7 mouse cellular contexts compared by ENCODE assay signal in genomic region chr17:75307070-75308011, GRCm38 (mm10).
DNase-seq lines count a peak whose midpoint lies in the region; ATAC-seq lines count a peak whose summit lies in the region.

No protein-coding gene starts in this region.

- H3K9ac ChIP-seq in liver, embryonic 13.5 days = no peak overlapping the region
- H3K9ac ChIP-seq in liver, embryonic 11.5 days (ENCODE audit: low read depth, low read length) = no peak overlapping the region
- H3K9ac ChIP-seq in midbrain, embryonic 16.5 days (ENCODE audit: low read depth, low read length) = no peak overlapping the region

- no peaks in the 10 kb centered on the region for H3K36me3 ChIP-seq in liver, embryonic 13.5 days
- no peaks in the 10 kb centered on the region for H3K36me3 ChIP-seq in liver, embryonic 11.5 days (ENCODE audit: control insufficient read depth, insufficient read depth, low read length)
- H3K36me3 ChIP-seq in forebrain, embryonic 10.5 days (replicated peaks) = no peaks in the 10 kb centered on the region
- H3K36me3 ChIP-seq in midbrain, embryonic 16.5 days (ENCODE audit: control insufficient read depth, insufficient read depth, low read length) = no peaks in the 10 kb centered on the region

- intact Hi-C loops in left cerebral cortex, postnatal 36 days (cut with DNase I) = no loop called here

- no peak overlapping the region for H3K27ac ChIP-seq in liver, embryonic 13.5 days
- no peak overlapping the region for H3K27ac ChIP-seq in liver, embryonic 11.5 days (ENCODE audit: low read depth, low read length)
- peak overlapping the region; percentile 45; the same call in 1 of the 2 replicates for H3K27ac ChIP-seq in forebrain, embryonic 10.5 days
- no peak overlapping the region for H3K27ac ChIP-seq in midbrain, embryonic 16.5 days (ENCODE audit: low read length)

- H3K4me2 ChIP-seq in liver, embryonic 13.5 days = 0 out of 2 replicates have a peak overlapping the region, but pooled peaks have one; percentile 19
- H3K4me2 ChIP-seq in liver, embryonic 11.5 days = no peak overlapping the region; the same call in 1 of the 2 replicates
- no peak overlapping the region for H3K4me2 ChIP-seq in midbrain, embryonic 16.5 days (ENCODE audit: low read length)

- no peaks in the 10 kb centered on the region for H3K27me3 ChIP-seq in liver, embryonic 13.5 days
- no peaks in the 10 kb centered on the region for H3K27me3 ChIP-seq in liver, embryonic 11.5 days (replicated peaks; ENCODE audit: control insufficient read depth, insufficient read depth, low read length)
- H3K27me3 ChIP-seq in forebrain, embryonic 10.5 days (ENCODE audit: poor library complexity, severe bottlenecking) = no peaks in the 10 kb centered on the region
- H3K27me3 ChIP-seq in midbrain, embryonic 16.5 days (ENCODE audit: control insufficient read depth, insufficient read depth, low read depth, low read length) = no peaks in the 10 kb centered on the region

- H3K4me1 ChIP-seq in liver, embryonic 13.5 days (replicated peaks) = no peaks in the 10 kb centered on the region
- no peaks in the 10 kb centered on the region for H3K4me1 ChIP-seq in liver, embryonic 11.5 days (replicated peaks; ENCODE audit: control insufficient read depth, insufficient read depth, low read length)
- H3K4me1 ChIP-seq in forebrain, embryonic 10.5 days = peaks cover 8% of the 10 kb centered on the region; the same call in 1 of the 2 replicates
- H3K4me1 ChIP-seq in midbrain, embryonic 16.5 days (ENCODE audit: control insufficient read depth, insufficient read depth, low read length) = no peaks in the 10 kb centered on the region

- WGBS in liver, embryonic 13.5 days (ENCODE audit: insufficient replicate concordance) = 66% methylated on average over 18 of the region's 18 CpGs
- 67% methylated on average over 18 of the region's 18 CpGs for WGBS in liver, embryonic 11.5 days
- 66% methylated on average over 18 of the region's 18 CpGs for WGBS in forebrain, embryonic 10.5 days
- WGBS in midbrain, embryonic 16.5 days = 66% methylated on average over 18 of the region's 18 CpGs

- no peak for ATAC-seq in liver, embryonic 13.5 days (ENCODE audit: low read depth)
- no peak for ATAC-seq in liver, embryonic 11.5 days (replicated peaks; ENCODE audit: low FRiP score)
- 0 out of 2 replicates have a peak, but pooled peaks have one; percentile 32 for ATAC-seq in midbrain, embryonic 16.5 days

- no peaks in the 10 kb centered on the region for H3K9me3 ChIP-seq in liver, embryonic 13.5 days (replicated peaks)
- no peaks in the 10 kb centered on the region for H3K9me3 ChIP-seq in liver, embryonic 11.5 days (ENCODE audit: control insufficient read depth, low read length)
- no peaks in the 10 kb centered on the region for H3K9me3 ChIP-seq in forebrain, embryonic 10.5 days
- H3K9me3 ChIP-seq in midbrain, embryonic 16.5 days (replicated peaks; ENCODE audit: control insufficient read depth, low read length, poor library complexity, severe bottlenecking) = no peaks in the 10 kb centered on the region; the same call in 1 of the 2 replicates

- no peak for DNase-seq in liver, embryonic 13.5 days
- no peak for DNase-seq in liver, embryonic 11.5 days (ENCODE audit: low spot score)
- no peak for DNase-seq in forebrain, embryonic 10.5 days (ENCODE audit: extremely low spot score, low spot score)
- peak; percentile 44 for DNase-seq in kidney, postnatal 14 days
- DNase-seq in frontal cortex, postnatal 25 days (ENCODE audit: low spot score in 2 of 2) = no peak
- DNase-seq in left cerebral cortex, postnatal 36 days (ENCODE audit: low spot score in 2 of 2) = no peak

- no peak overlapping the region for H3K4me3 ChIP-seq in liver, embryonic 13.5 days (replicated peaks)
- H3K4me3 ChIP-seq in liver, embryonic 11.5 days (ENCODE audit: low read depth, low read length) = no peak overlapping the region
- H3K4me3 ChIP-seq in forebrain, embryonic 10.5 days = no peak overlapping the region
- no peak overlapping the region for H3K4me3 ChIP-seq in midbrain, embryonic 16.5 days (ENCODE audit: low read depth, low read length)
